Mouse (Mus musculus) kidney, embryonic 14.5 days (tissue): ENCODE measurements around the gene Gpr1. TPM values are rescaled to one million over a fixed set of nuclear protein-coding genes. Genes with fewer than 3 reads are reported as not detected.
A peak's percentile ranks its signal among the peaks of the same experiment; 100 is the strongest.
"Not testable (repeated sequence)": the region's sequence is repeated elsewhere in the genome, so short reads cannot be mapped to it uniquely, and the experiment has no call there.

Experiments
- ATAC-seq: fragments of 200-750 bp; cut with Nextera tagmentation; 2 replicates; pipeline ENCODE4 v1.8.0; 2017; ENCODE audit warnings: moderate number of reproducible peaks, mild to moderate bottlenecking, moderate TSS enrichment, moderate library complexity; ENCODE audit not compliant: low FRiP score, low TSS enrichment
- H3K27ac ChIP-seq: fragments of 300-500 bp; sonication (generic); 2 replicates; pipeline ENCODE4 v1.5.1; 2014; ENCODE audit warnings: low read depth, mild to moderate bottlenecking, low read length, moderate library complexity, mixed read lengths
- H3K27me3 ChIP-seq: fragments of 300-500 bp; sonication (generic); 2 replicates; pipeline ENCODE4 v1.6.1; 2014; ENCODE audit warnings: mild to moderate bottlenecking, low read length; ENCODE audit not compliant: control insufficient read depth, insufficient read depth
- H3K36me3 ChIP-seq: fragments of 300-500 bp; sonication (generic); 2 replicates; pipeline ENCODE4 v1.6.1; 2014; ENCODE audit warnings: low read length, mixed read lengths; ENCODE audit not compliant: control insufficient read depth, insufficient read depth
- H3K4me1 ChIP-seq: fragments of 300-500 bp; sonication (generic); 2 replicates; pipeline ENCODE4 v1.6.1; 2014; ENCODE audit warnings: low read length, mixed read lengths; ENCODE audit not compliant: control insufficient read depth, insufficient read depth
- H3K4me2 ChIP-seq: fragments of 300-500 bp; sonication (generic); replicated peaks from 2 replicates; pipeline ENCODE4 v1.6.1; 2014; ENCODE audit warnings: low read depth, mild to moderate bottlenecking, low read length
- H3K4me3 ChIP-seq: fragments of 300-500 bp; sonication (generic); 2 replicates; pipeline ENCODE4 v1.5.1; 2014; ENCODE audit warnings: mild to moderate bottlenecking, low read length
- H3K9ac ChIP-seq: fragments of 300-500 bp; sonication (generic); 2 replicates; pipeline ENCODE4 v1.6.1; 2014; ENCODE audit warnings: low read depth, mild to moderate bottlenecking, low read length, moderate library complexity
- H3K9me3 ChIP-seq: fragments of 300-500 bp; sonication (generic); 2 replicates; pipeline ENCODE4 v1.6.1; 2016; ENCODE audit warnings: low read length; ENCODE audit not compliant: control insufficient read depth
- WGBS: fragments of 180-500 bp; shearing (Covaris S2); extraction: QIAGEN DNeasy Blood & Tissue Kit; methylation state at CpG from one replicate; pipeline ENCODE4 v1.1.7; 2014; 5-methylcytosine and 5-hydroxymethylcytosine counted together
- polyA plus RNA-seq: library from polyadenylated mRNA; unstranded; fragments of >200 nt; fragmentation: Nextera tagmentation; extraction: Ambion mirVana; gene quantifications from 2 replicates; pipeline ENCODE4 v1.2.1, GENCODE M21; 2014

Gpr1 gene
- polyA plus RNA-seq, 1 experiment from 2014 or later = 0.28 TPM

DNA sequence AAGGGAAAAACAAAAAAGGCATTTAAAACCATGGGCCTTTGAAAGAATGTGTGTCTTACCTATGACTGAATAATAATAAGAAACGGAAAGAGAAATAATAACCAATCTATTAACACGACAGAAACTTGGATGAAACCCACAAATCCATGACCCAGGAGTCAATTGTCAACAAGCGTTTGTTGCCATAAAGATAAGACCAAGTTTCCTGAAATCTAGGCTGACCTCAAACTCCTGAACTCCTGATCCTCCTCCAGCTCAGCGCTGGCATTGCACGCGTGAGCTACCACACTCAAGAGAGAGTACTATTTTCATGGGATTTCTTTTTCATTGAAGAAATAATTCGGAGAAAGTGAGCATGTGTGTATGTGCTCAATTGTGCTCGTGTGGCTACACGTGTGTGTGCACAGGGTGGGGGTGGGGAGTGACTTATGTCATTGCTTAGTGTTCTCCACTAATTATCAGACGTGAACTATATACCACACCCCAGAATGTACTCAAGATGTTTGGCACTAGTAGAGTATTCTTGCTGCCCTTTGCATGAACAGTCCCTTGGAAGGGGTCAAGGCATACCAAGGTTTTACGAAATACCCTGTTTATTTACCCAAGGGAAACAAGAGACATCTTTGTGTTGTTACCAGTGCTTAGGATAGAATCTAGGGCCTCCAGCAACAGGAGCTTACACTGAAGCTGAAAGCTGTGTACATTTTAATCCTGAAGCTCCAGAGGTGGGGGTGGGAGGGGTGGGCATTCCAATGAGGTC is 21.9 kb downstream of the Gpr1 start:
- Histone ChIP-seq H3K4me1 (no peaks in the 10 kb centered on the region), H3K9ac (no peak overlapping the region), H3K4me3 (no peak overlapping the region), H3K9me3 (no peaks in the 10 kb centered on the region), H3K27ac (no peak overlapping the region), H3K4me2 (no peak overlapping the region), H3K27me3 (no peaks in the 10 kb centered on the region), H3K36me3 (no peaks in the 10 kb centered on the region)
- WGBS = 68% methylated on average over 11 of the region's 11 CpGs
- no peak for ATAC-seq

DNA sequence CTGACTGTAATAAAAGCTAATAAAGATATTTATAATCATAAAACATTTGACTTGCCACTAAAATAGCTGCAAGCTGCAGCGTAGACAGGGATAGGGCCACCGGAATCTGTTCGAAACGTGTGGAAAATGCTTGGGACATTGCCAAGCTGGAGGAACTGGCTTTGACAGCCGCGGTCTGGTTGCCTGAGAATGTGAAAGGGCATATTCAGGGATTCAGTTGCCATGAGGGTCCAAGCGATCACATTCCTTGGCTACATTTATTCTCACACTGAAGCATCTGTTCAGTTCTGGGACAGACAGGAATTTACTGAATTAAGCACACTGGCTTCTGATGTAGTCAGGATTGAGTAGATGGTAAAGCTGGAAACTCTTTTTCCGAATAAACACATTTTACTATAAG is 23.5 kb downstream of the Gpr1 start:
- no peak for ATAC-seq
- H3K9me3 ChIP-seq = no peaks in the 10 kb centered on the region
- 60% methylated on average over 8 of the region's 8 CpGs for WGBS
- H3K36me3 ChIP-seq = no peaks in the 10 kb centered on the region
- H3K4me2 ChIP-seq = no peak overlapping the region
- H3K4me3 ChIP-seq = no peak overlapping the region
- H3K9ac ChIP-seq = no peak overlapping the region
- no peak overlapping the region for H3K27ac ChIP-seq
- no peaks in the 10 kb centered on the region for H3K27me3 ChIP-seq
- no peaks in the 10 kb centered on the region for H3K4me1 ChIP-seq

DNA sequence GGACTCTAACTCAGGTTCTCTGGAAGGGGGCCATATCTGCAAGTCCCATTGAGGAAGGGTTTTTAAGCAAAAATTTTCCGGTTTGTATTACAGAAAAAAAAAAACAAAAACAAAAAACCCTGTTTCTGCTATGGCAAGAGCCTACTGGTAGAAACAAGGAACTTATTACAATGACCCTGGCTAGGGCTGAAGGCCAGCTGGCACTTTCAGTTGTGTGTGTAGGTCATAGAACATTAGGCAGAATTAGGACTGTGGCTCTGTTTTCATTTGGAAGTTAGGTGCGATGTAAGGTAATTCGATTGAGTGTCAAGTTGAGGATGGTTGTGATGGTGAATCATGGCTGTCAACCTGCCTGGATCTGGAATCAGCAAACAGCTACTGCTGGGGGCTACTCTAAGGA is 25.8 kb downstream of the Gpr1 start:
- Histone ChIP-seq H3K9me3 (no peaks in the 10 kb centered on the region), H3K36me3 (no peaks in the 10 kb centered on the region), H3K9ac (no peak overlapping the region), H3K4me2 (no peak overlapping the region), H3K4me3 (no peak overlapping the region), H3K4me1 (no peaks in the 10 kb centered on the region), H3K27ac (no peak overlapping the region), H3K27me3 (no peaks in the 10 kb centered on the region)
- no peak for ATAC-seq
- 95% methylated on average over 3 of the region's 3 CpGs for WGBS

DNA sequence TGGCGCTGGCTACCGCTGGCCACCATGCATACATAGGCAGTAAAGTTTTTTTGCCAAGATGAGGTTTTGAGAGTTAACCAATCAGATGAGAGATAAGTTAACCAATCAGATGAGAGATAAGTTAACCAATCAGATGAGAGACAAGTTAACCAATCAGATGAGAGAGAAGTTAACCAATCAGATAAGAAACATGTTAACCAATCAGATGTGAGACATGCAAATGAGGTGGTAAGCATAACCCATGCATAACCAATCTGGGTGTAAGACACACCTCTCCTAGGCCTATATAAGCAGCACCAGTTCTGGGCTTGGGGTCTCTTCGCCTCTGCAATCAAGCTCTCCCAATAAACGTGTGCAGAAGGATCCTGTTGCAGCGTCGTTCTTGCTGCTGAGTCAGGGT is 28.9 kb downstream of the Gpr1 start:
- not testable (repeated sequence) for H3K36me3 ChIP-seq, H3K4me3 ChIP-seq, ATAC-seq, H3K9me3 ChIP-seq, H3K4me2 ChIP-seq, H3K4me1 ChIP-seq, H3K9ac ChIP-seq, H3K27me3 ChIP-seq, H3K27ac ChIP-seq
- 98% methylated on average over 5 of the region's 6 CpGs for whole genome bisulfite sequencing

DNA sequence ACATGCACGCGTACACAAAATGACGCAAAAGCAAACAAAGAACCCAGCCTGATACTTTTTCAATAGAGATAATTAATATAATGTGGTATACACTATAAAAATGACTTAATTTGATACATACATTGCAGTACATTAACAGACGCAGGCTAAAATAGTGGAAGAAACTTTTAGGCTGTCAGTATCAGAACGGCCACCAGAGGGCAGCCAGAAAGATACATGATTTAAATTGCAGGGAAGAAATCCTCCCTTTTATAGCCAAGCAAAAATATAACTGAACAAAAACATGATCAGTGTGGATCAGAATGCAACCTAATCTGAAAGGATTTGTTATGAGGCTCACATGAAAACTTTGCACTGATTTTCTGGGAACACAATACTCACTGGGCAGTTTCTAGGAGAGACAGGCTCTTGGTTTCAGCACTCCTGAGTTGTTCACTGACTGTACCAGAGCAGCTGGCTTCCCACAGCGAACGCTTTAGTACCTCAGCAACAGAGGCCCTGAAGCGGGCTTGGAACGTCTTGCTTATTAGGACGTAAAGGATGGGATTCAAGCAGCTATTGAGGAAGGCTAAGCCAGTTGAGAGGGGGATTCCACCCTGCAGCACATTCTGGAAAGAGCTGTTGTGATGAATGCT is 31.6 kb downstream of the Gpr1 start:
- H3K4me2 ChIP-seq = no peak overlapping the region
- peaks cover 5% of the 10 kb centered on the region for H3K4me1 ChIP-seq
- H3K4me3 ChIP-seq = no peak overlapping the region
- H3K27me3 ChIP-seq = no peaks in the 10 kb centered on the region
- H3K36me3 ChIP-seq = peaks cover 34% of the 10 kb centered on the region
- H3K9ac ChIP-seq = no peak overlapping the region
- no peak for ATAC-seq
- H3K27ac ChIP-seq = no peak overlapping the region
- H3K9me3 ChIP-seq = no peaks in the 10 kb centered on the region
- 63% methylated on average over 10 of the region's 10 CpGs for WGBS

DNA sequence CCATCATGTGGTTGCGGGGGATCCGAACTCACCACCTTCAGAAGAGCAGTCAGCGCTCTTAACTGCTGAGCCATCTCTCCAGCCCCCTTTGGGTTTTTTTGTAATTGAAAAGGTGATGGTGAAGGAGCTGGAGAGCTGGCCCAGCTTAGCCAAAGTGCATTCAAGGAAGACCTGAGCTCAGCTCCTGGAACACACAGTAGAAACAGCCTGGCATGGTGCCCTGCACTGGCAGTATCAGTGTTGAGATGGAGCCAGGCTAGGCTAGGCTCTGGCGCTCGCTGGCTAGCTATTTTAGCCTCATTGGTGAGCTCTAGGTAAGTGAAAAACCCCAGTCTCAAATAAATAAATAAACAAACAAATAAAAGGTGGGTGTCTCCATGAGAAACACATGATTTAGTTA is 32.1 kb downstream of the Gpr1 start:
- H3K4me1 ChIP-seq = peaks cover 6% of the 10 kb centered on the region
- ATAC-seq = no peak
- 85% methylated on average over 5 of the region's 5 CpGs for WGBS
- no peaks in the 10 kb centered on the region for H3K27me3 ChIP-seq
- H3K4me2 ChIP-seq = no peak overlapping the region
- H3K9me3 ChIP-seq = no peaks in the 10 kb centered on the region
- H3K36me3 ChIP-seq = peaks cover 35% of the 10 kb centered on the region
- H3K27ac ChIP-seq = no peak overlapping the region
- H3K4me3 ChIP-seq = no peak overlapping the region
- H3K9ac ChIP-seq = no peak overlapping the region

DNA sequence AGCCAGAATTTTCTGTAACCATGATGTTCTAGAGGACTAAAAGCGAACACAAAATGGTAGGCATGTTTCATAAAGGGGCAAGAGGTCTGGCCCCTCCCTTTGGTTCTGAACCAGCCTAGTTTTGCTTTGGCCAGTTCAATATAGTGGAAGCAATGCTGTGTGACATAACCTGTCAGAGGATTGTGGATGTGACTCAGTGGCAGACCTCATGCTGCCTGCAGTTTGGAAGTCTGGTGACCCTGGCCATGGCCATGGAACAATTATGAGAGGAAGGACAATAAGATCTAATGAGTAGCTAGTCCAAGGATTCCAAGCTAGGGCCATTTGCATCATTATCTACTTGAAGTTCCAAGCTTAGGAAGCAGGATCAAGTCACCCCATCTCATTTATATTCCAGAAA is 32.9 kb downstream of the Gpr1 start:
- Histone ChIP-seq H3K4me3 (no peak overlapping the region), H3K4me1 (peaks cover 6% of the 10 kb centered on the region), H3K9me3 (no peaks in the 10 kb centered on the region), H3K9ac (no peak overlapping the region), H3K36me3 (peaks cover 35% of the 10 kb centered on the region), H3K4me2 (no peak overlapping the region), H3K27ac (no peak overlapping the region), H3K27me3 (no peaks in the 10 kb centered on the region)
- WGBS = 100% methylated on average over 1 of the region's 1 CpGs
- ATAC-seq = peak; percentile 5; the same call in 1 of the 2 replicates

DNA sequence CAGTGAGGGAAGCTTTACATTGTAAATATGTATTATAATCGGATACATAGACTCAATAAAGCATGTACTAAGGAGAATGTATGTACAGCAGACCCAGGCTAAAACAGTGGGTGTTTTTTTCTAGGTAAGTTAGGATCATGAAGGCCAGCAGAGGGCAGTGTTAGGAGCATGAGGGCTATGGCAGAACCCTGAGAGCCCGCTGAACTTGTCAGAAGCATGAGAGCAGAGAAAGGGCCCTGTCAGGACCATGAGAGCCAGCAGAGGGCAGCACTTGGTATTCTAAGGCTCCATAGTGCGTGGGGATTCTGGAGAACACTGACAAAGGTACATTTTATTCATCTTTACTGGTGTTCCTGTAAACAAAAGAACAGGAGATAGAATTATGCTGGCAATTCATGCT is 33.3 kb downstream of the Gpr1 start:
- Histone ChIP-seq H3K27ac (no peak overlapping the region), H3K4me2 (no peak overlapping the region)
- 3% methylated on average over 3 of the region's 3 CpGs for WGBS

DNA sequence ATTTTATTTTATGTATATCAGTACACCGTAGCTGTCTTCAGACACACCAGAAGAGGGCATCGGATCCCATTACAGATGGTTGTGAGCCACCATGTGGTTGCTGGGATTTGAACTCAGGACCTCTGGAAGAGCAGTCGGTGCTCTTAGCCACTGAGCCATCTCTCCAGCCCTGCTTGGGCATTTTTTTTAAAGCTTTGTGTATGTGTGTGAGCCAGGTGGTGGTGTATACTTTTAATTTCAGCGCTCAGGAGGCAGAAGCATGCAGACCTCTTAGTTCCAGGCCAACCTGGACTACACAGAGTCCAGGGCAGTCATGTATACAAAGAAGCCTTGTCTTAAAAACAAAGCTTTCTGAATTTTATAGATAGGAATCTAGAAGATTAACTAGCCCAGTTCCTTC is 33.8 kb downstream of the Gpr1 start:
- WGBS = 67% methylated on average over 4 of the region's 4 CpGs
- not testable (repeated sequence) for H3K27me3 ChIP-seq, H3K4me1 ChIP-seq, H3K4me3 ChIP-seq, H3K9ac ChIP-seq, H3K27ac ChIP-seq, H3K4me2 ChIP-seq, H3K9me3 ChIP-seq
- peaks cover 35% of the 10 kb centered on the region for H3K36me3 ChIP-seq
- ATAC-seq = peak; percentile 13; the same call in 1 of the 2 replicates

More for the DNA sequence above, 33.3 kb downstream of the Gpr1 start:
- peak; percentile 73 for ATAC-seq
- Histone ChIP-seq H3K9ac (no peak overlapping the region), H3K4me3 (no peak overlapping the region), H3K4me1 (peaks cover 6% of the 10 kb centered on the region), H3K36me3 (peaks cover 35% of the 10 kb centered on the region), H3K27me3 (no peaks in the 10 kb centered on the region), H3K9me3 (no peaks in the 10 kb centered on the region)
